Mouse (Mus musculus): Measurements from ENCODE around the gene Cdk6.

GRCm38 (mm10) chr5:3293666-3294065 lies 47.6 kb upstream of the Cdk6 start:
- no peak for TF ChIP-seq CTCF (IDR thresholded peaks at IDR 0.05; ENCODE audit: insufficient read depth, low read length)
- no peak for TF ChIP-seq POLR2A (IDR thresholded peaks at IDR 0.05; ENCODE audit: borderline replicate concordance, extremely low read depth, low read depth, low read length)
